Mouse (Mus musculus) midbrain, embryonic 16.5 days (tissue): ENCODE results near the gene Errfi1. TPM values are rescaled to one million over a fixed set of nuclear protein-coding genes. Genes with fewer than 3 reads are reported as not detected.

ENCODE experiments used
- ATAC-seq: fragments of 200-750 bp; cut with Nextera tagmentation; 2 replicates; pipeline ENCODE4 v1.8.0; 2017; ENCODE audit warnings: moderate TSS enrichment
- H3K27ac ChIP-seq: fragments of 300-500 bp; sonication (generic); 2 replicates; pipeline ENCODE4 v1.5.1; 2014; ENCODE audit warnings: mild to moderate bottlenecking, low read length, mixed read lengths
- H3K27me3 ChIP-seq: fragments of 300-500 bp; sonication (generic); 2 replicates; pipeline ENCODE4 v1.6.1; 2014; ENCODE audit warnings: low read depth, low read length, mixed read lengths; ENCODE audit not compliant: control insufficient read depth, insufficient read depth
- H3K36me3 ChIP-seq: fragments of 300-500 bp; sonication (generic); 2 replicates; pipeline ENCODE4 v1.6.1; 2014; ENCODE audit warnings: mild to moderate bottlenecking, low read length, moderate library complexity, mixed read lengths; ENCODE audit not compliant: control insufficient read depth, insufficient read depth
- H3K4me1 ChIP-seq: fragments of 300-500 bp; sonication (generic); 2 replicates; pipeline ENCODE4 v1.6.1; 2014; ENCODE audit warnings: mild to moderate bottlenecking, low read length, mixed read lengths; ENCODE audit not compliant: control insufficient read depth, insufficient read depth
- H3K4me2 ChIP-seq: fragments of 300-500 bp; sonication (generic); 2 replicates; pipeline ENCODE4 v1.6.1; 2014; ENCODE audit warnings: mild to moderate bottlenecking, low read length, mixed read lengths
- H3K4me3 ChIP-seq: fragments of 300-500 bp; sonication (generic); 2 replicates; pipeline ENCODE4 v1.5.1; 2014; ENCODE audit warnings: low read depth, mild to moderate bottlenecking, low read length, moderate library complexity, mixed read lengths
- H3K9ac ChIP-seq: fragments of 300-500 bp; sonication (generic); 2 replicates; pipeline ENCODE4 v1.6.1; 2014; ENCODE audit warnings: low read depth, low read length, mixed read lengths
- H3K9me3 ChIP-seq: fragments of 300-500 bp; sonication (generic); replicated peaks from 2 replicates; pipeline ENCODE4 v1.6.1; 2014; ENCODE audit warnings: mild to moderate bottlenecking, low read length, mixed read lengths; ENCODE audit not compliant: control insufficient read depth, poor library complexity, severe bottlenecking
- WGBS: fragments of 180-500 bp; shearing (Covaris S2); extraction: QIAGEN DNeasy Blood & Tissue Kit; methylation state at CpG from one replicate; pipeline ENCODE4 v1.1.7; 2014; 5-methylcytosine and 5-hydroxymethylcytosine counted together
- polyA plus RNA-seq: library from polyadenylated mRNA; unstranded; fragments of >200 nt; fragmentation: Nextera tagmentation; extraction: Ambion mirVana; gene quantifications from 2 replicates; pipeline ENCODE4 v1.2.1, GENCODE M21; 2015

The Errfi1 gene
- polyA plus RNA-seq, 1 experiment from 2014 or later, result 22.7 TPM

DNA sequence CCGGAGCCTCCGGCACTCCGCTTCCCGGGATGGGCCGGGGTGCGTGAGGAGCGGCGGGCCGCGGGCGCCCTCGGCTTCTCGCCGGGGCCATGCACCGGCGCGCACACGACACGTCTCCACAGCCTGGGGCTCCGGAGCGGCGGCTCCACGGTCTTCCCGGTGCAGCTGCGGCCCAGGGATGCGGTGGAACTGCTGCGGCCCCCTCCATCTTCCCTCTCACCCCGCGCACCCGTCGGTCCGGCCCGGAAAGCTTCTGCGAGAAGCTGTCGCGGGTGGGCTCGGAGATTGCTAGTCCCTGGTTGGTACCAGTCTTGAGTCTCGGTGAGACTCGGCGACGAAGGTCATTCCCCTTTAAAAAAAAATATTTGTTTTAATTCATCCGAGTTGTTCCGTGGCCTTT, 1.6 kb downstream of the Errfi1 start:
- Histone ChIP-seq H3K4me3 (peak overlapping the region; percentile 91), H3K27me3 (no peaks in the 10 kb centered on the region), H3K9me3 (no peaks in the 10 kb centered on the region), H3K27ac (peak overlapping the region; percentile 97), H3K36me3 (no peaks in the 10 kb centered on the region), H3K9ac (peak overlapping the region; percentile 96), H3K4me2 (peak overlapping the region; percentile 86), H3K4me1 (peaks cover 16% of the 10 kb centered on the region)
- no peak; the same call in 1 of the 2 replicates for ATAC-seq
- WGBS, result under 1% methylated on average over 24 of the region's 43 CpGs

DNA sequence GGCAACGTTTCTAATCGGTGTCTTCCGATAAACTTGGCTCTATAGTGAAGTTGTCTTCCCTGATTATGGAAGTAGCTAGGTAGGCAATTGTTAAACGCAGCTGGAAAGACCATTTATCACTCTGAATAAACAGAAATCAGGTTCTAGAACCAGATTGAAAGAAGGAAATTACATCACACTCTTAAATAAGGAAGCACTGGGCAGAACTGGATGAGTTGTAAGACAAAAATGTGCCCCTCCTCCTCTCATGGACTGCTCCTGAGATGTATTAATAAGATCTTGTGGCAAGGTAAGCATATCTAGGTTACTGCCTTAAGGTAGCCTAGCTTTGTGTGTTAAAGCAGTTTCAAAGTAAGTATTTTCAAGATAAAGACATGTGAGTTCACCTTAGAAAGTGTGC, 6.8 kb downstream of the Errfi1 start:
- Histone ChIP-seq H3K9me3 (no peaks in the 10 kb centered on the region), H3K9ac (no peak overlapping the region), H3K4me2 (no peak overlapping the region), H3K36me3 (0 out of 2 replicates have a peak, but pooled peaks cover 2% of the 10 kb centered on the region), H3K4me3 (no peak overlapping the region), H3K27ac (no peak overlapping the region), H3K4me1 (peaks cover 10% of the 10 kb centered on the region), H3K27me3 (no peaks in the 10 kb centered on the region)
- WGBS, result 93% methylated on average over 4 of the region's 4 CpGs
- ATAC-seq, result no peak

DNA sequence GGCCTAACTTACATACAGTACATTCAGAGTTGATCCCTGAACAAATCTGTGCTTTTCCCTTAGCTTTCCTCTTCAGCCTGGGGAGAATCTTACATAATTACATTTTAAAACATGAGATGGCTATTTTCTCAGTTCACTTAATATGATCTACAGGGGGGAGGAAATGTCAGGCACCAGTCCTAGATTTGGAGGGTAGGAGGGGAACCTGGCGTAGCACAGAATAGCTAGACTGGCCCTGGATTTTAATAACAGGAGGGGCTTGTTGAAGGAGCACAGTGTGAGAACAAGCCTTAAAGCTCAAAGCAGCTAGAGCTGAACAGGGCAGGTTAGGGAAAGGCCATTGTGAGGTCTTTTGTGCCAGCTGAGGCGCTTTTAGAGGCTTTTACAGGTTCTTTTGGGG, 7.4 kb downstream of the Errfi1 start:
- no peak for ATAC-seq
- Histone ChIP-seq H3K36me3 (0 out of 2 replicates have a peak, but pooled peaks cover 2% of the 10 kb centered on the region), H3K4me2 (no peak overlapping the region), H3K27me3 (no peaks in the 10 kb centered on the region), H3K9me3 (no peaks in the 10 kb centered on the region), H3K27ac (no peak overlapping the region), H3K9ac (no peak overlapping the region), H3K4me3 (no peak overlapping the region), H3K4me1 (peaks cover 7% of the 10 kb centered on the region)
- WGBS, result 66% methylated on average over 2 of the region's 2 CpGs

DNA sequence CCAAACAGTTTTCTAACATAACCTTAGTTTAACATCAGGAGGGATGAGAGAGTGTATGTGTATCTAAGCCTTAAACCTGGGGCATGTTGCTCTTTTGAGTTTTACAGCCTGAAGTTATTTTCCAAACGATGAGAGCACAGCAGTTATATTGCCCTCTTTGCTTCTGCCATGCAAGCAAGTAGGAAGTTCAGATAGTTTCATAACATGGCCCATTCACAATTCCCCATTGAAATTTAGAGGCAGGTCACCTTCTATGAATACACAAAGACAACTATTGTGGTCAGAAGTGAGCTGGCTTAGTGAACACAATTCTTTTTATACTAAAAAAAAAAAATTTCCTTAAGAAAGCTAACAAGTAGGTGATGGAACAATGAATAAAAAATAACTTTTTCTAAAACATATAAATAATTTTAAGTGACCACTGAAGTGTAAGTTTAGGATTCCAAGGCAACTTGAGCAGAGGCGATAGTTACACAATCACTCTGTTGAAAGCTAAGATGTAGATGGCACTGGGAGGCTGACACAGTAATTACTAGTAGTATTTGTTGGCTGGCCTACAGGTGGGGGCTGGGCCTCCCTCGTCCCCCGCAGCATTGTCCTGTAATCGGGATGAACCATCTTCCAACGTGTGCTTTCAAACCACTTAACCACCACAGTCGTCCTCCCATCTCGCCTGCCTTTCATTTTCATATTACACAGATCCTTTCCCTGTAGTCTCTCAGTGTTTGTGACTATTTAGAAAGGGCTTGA, 9.1 kb downstream of the Errfi1 start:
- no peak overlapping the region for H3K4me2 ChIP-seq
- no peaks in the 10 kb centered on the region; the same call in 1 of the 2 replicates for H3K4me1 ChIP-seq
- 63% methylated on average over 8 of the region's 8 CpGs for WGBS
- ATAC-seq, result no peak
- H3K9me3 ChIP-seq, result no peaks in the 10 kb centered on the region
- H3K27ac ChIP-seq, result no peak overlapping the region
- peaks cover 15% of the 10 kb centered on the region for H3K36me3 ChIP-seq
- H3K27me3 ChIP-seq, result no peaks in the 10 kb centered on the region
- no peak overlapping the region for H3K9ac ChIP-seq
- H3K4me3 ChIP-seq, result no peak overlapping the region

DNA sequence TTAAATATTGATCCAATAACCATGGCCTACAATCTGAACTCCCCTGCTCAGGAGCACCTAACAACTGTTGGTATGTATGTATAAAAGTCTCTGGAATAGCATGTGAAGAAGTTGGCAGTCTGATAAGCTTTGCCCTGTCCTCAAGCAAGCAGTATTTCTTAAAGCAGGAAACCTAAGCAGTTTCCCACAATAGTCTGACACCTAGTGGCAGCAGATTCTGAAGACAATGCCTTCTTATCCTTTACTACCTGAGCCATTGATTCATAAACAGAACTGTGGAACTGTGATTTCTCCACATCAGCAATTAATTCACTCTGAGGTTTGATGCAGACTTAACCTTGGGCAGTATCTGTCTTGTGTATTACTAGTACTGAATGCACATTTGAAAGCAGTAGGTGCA, 11.7 kb downstream of the Errfi1 start:
- Histone ChIP-seq H3K4me3 (no peak overlapping the region), H3K9ac (no peak overlapping the region), H3K36me3 (peaks cover 19% of the 10 kb centered on the region), H3K27ac (no peak overlapping the region), H3K4me2 (no peak overlapping the region), H3K4me1 (no peaks in the 10 kb centered on the region), H3K9me3 (no peaks in the 10 kb centered on the region), H3K27me3 (no peaks in the 10 kb centered on the region)
- no peak for ATAC-seq

DNA sequence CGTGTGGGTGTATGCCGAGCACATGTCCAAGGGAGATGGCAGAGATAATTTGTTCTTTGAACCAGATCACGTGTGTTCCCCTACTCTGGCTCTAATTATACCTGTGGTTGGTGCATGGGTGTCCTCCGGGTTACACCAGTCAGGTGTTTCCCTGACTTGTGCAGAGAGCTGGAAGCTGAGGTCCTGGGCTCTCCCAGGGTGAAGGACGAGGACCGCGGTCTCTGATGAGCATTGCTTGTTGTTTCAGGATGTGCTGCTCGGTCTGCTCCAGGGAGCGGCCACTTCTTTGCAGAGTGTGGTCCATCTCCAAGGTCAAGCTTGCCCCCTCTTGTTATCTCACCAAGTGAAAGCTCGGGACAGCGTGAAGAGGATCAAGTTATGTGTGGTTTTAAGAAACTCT, 12.3 kb downstream of the Errfi1 start:
- Histone ChIP-seq H3K9me3 (no peaks in the 10 kb centered on the region), H3K27ac (no peak overlapping the region), H3K4me1 (no peaks in the 10 kb centered on the region), H3K9ac (no peak overlapping the region), H3K27me3 (no peaks in the 10 kb centered on the region), H3K36me3 (peaks cover 19% of the 10 kb centered on the region), H3K4me2 (no peak overlapping the region), H3K4me3 (no peak overlapping the region)
- 92% methylated on average over 11 of the region's 11 CpGs for WGBS
- no peak for ATAC-seq

DNA sequence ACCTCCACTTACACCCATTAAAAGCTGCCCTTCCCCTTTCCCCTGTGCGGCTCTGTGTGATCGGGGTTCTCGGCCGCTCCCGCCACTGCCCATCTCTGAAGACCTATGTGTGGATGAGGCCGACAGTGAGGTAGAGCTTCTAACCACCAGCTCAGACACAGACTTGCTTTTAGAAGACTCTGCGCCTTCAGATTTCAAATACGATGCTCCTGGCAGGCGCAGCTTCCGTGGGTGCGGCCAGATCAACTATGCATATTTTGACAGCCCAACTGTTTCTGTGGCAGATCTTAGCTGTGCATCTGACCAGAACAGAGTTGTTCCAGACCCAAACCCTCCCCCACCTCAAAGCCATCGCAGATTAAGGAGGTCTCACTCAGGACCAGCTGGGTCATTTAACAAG, 12.8 kb downstream of the Errfi1 start:
- no peaks in the 10 kb centered on the region for H3K9me3 ChIP-seq
- H3K4me3 ChIP-seq, result no peak overlapping the region
- H3K27me3 ChIP-seq, result no peaks in the 10 kb centered on the region
- H3K27ac ChIP-seq, result no peak overlapping the region
- no peak overlapping the region for H3K9ac ChIP-seq
- 94% methylated on average over 8 of the region's 12 CpGs for WGBS
- no peak for ATAC-seq
- no peak overlapping the region for H3K4me2 ChIP-seq
- H3K4me1 ChIP-seq, result no peaks in the 10 kb centered on the region
- H3K36me3 ChIP-seq, result peaks cover 19% of the 10 kb centered on the region

DNA sequence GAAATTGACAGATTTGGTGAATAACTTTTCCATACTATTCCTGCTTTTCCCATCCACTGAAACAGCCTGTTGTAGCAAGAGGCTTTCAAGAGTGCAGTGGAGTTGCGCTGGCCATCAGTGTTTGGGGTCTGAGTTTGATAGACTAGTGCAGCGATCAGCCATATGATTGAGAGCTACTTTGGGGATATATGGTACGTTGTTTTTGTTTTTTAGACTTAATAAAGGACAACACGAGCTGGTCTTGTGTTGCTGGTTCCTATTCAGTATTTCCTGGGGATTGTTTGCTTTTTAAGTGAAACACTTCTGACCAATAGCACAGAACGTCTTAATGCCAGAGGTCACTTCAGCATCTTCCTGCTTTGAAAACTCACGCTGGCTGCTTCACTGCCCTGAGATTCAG, 14.4 kb downstream of the Errfi1 start:
- Histone ChIP-seq H3K27ac (no peak overlapping the region), H3K27me3 (no peaks in the 10 kb centered on the region), H3K4me1 (peaks cover 3% of the 10 kb centered on the region; the same call in 1 of the 2 replicates), H3K4me3 (no peak overlapping the region), H3K9me3 (no peaks in the 10 kb centered on the region), H3K4me2 (no peak overlapping the region), H3K36me3 (peaks cover 19% of the 10 kb centered on the region), H3K9ac (no peak overlapping the region)
- 83% methylated on average over 6 of the region's 6 CpGs for WGBS
- no peak for ATAC-seq

DNA sequence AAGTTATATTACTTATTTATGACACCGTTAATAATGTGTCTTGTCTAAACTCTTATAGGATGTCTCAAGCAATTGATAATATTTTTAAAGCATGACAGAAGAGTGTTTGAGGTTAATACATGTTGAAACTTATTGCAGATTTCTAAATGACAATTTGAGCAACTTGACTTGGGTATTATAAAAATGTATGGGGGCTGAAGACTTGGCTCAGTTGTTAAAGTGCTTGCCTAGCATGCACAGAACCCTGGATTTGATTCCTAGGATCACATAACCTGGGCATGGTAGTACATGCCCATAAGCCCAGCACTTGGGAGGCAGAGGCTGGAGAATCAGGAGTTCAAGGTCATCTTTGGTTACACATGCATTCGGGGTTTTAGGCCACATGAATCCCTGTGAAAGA, 15.1 kb downstream of the Errfi1 start:
- H3K9me3 ChIP-seq, result no peaks in the 10 kb centered on the region
- H3K36me3 ChIP-seq, result peaks cover 19% of the 10 kb centered on the region
- WGBS, result 79% methylated on average over 2 of the region's 2 CpGs
- H3K4me2 ChIP-seq, result no peak overlapping the region
- H3K4me1 ChIP-seq, result peaks cover 3% of the 10 kb centered on the region; the same call in 1 of the 2 replicates
- no peak overlapping the region for H3K27ac ChIP-seq
- H3K27me3 ChIP-seq, result no peaks in the 10 kb centered on the region
- H3K9ac ChIP-seq, result no peak overlapping the region
- H3K4me3 ChIP-seq, result no peak overlapping the region
- ATAC-seq, result no peak
